In genomic region chr14:105096221-105096620, GRCm38 (mm10) we compare ENCODE assay signal across 14 mouse cellular contexts.
A peak's percentile ranks its signal among the peaks of the same experiment; 100 is the strongest.
DNase-seq lines count a peak whose midpoint lies in the region; ATAC-seq and TF ChIP-seq lines count a peak whose summit lies in the region.
"Had no signal": no experiment of that assay in that cellular context is flagged by ENCODE, and none has a peak within 500 bp of the region (broad histone marks: within the 10 kb centered on the region; RNA-seq: fewer than 3 reads in every experiment).

No protein-coding gene starts in this region.

- peak; percentile 16; the same call in 1 of the 2 replicates for TF ChIP-seq CTCF in forebrain, postnatal 0 days (IDR thresholded peaks at IDR 0.05; ENCODE audit: low read depth)

- DNase-seq in forebrain, postnatal 0 days, result no peak
- DNase-seq in forebrain, embryonic 11.5 days (ENCODE audit: low spot score), result no peak
- DNase-seq in lung, postnatal 14 days, result peak; percentile 8
- DNase-seq in lung, postnatal 4 days, result no peak
- DNase-seq in ZHBTc4 (ENCODE audit: low read depth, low spot score), result peak; percentile 71
- peak; percentile 5 for DNase-seq in splenic B cell, adult 2 months (ENCODE audit: low read depth, low spot score)
- DNase-seq in midbrain, embryonic 14.5 days, result no peak
- DNase-seq: cerebellum, postnatal 36 days had no signal

- no peak for ATAC-seq in forebrain, postnatal 0 days
- no peak for ATAC-seq in forebrain, embryonic 11.5 days (replicated peaks; ENCODE audit: low FRiP score)
- no peak for ATAC-seq in midbrain, embryonic 14.5 days (ENCODE audit: low FRiP score, low TSS enrichment)
- ATAC-seq in forebrain, embryonic 15.5 days (replicated peaks), result no peak
- ATAC-seq: forebrain, embryonic 14.5 days; midbrain, embryonic 15.5 days had no signal

- no peaks in the 10 kb centered on the region for H3K9me3 ChIP-seq in forebrain, postnatal 0 days (ENCODE audit: low read length)
- no peaks in the 10 kb centered on the region for H3K9me3 ChIP-seq in forebrain, embryonic 11.5 days (ENCODE audit: control insufficient read depth, low read length)
- H3K9me3 ChIP-seq in midbrain, embryonic 14.5 days (ENCODE audit: control insufficient read depth, low read length), result no peaks in the 10 kb centered on the region
- H3K9me3 ChIP-seq in forebrain, embryonic 15.5 days, result no peaks in the 10 kb centered on the region
- H3K9me3 ChIP-seq: hindbrain, embryonic 15.5 days; midbrain, embryonic 15.5 days; neural tube, embryonic 13.5 days had no signal

- WGBS in forebrain, postnatal 0 days, result 57% methylated on average over 3 of the region's 3 CpGs
- 57% methylated on average over 3 of the region's 3 CpGs for WGBS in forebrain, embryonic 11.5 days
- 62% methylated on average over 3 of the region's 3 CpGs for WGBS in midbrain, embryonic 14.5 days
- WGBS in forebrain, embryonic 15.5 days, result 54% methylated on average over 3 of the region's 3 CpGs

- H3K4me2 ChIP-seq in forebrain, postnatal 0 days (ENCODE audit: low read depth), result no peak overlapping the region
- no peak overlapping the region for H3K4me2 ChIP-seq in forebrain, embryonic 11.5 days (ENCODE audit: low read depth, low read length, severe bottlenecking)
- H3K4me2 ChIP-seq in midbrain, embryonic 14.5 days (ENCODE audit: low read length), result no peak overlapping the region
- H3K4me2 ChIP-seq in forebrain, embryonic 15.5 days (replicated peaks), result no peak overlapping the region
- H3K4me2 ChIP-seq: hindbrain, embryonic 15.5 days; midbrain, embryonic 15.5 days; neural tube, embryonic 13.5 days had no signal

- no peak overlapping the region for H3K9ac ChIP-seq in forebrain, postnatal 0 days
- H3K9ac ChIP-seq in forebrain, embryonic 11.5 days (ENCODE audit: low read length), result no peak overlapping the region
- H3K9ac ChIP-seq in midbrain, embryonic 14.5 days (replicated peaks; ENCODE audit: low read length), result no peak overlapping the region
- H3K9ac ChIP-seq in forebrain, embryonic 15.5 days (replicated peaks), result no peak overlapping the region
- H3K9ac ChIP-seq: hindbrain, embryonic 15.5 days; midbrain, embryonic 15.5 days; neural tube, embryonic 13.5 days had no signal

- H3K4me3 ChIP-seq in forebrain, postnatal 0 days (ENCODE audit: low read depth, low read length), result no peak overlapping the region
- no peak overlapping the region for H3K4me3 ChIP-seq in forebrain, embryonic 11.5 days (ENCODE audit: low read depth, low read length)
- H3K4me3 ChIP-seq in midbrain, embryonic 14.5 days (replicated peaks; ENCODE audit: low read depth, low read length), result no peak overlapping the region
- no peak overlapping the region for H3K4me3 ChIP-seq in forebrain, embryonic 15.5 days
- H3K4me3 ChIP-seq: hindbrain, embryonic 15.5 days; midbrain, embryonic 15.5 days; neural tube, embryonic 13.5 days had no signal

- H3K4me1 ChIP-seq in forebrain, postnatal 0 days (ENCODE audit: insufficient read depth), result no peaks in the 10 kb centered on the region
- H3K4me1 ChIP-seq in forebrain, embryonic 11.5 days (replicated peaks; ENCODE audit: control insufficient read depth, insufficient read depth, low read length), result no peaks in the 10 kb centered on the region
- H3K4me1 ChIP-seq in midbrain, embryonic 14.5 days (ENCODE audit: control insufficient read depth, insufficient read depth, low read length), result no peaks in the 10 kb centered on the region
- H3K4me1 ChIP-seq in forebrain, embryonic 15.5 days, result no peaks in the 10 kb centered on the region
- H3K4me1 ChIP-seq: hindbrain, embryonic 15.5 days; midbrain, embryonic 15.5 days; neural tube, embryonic 13.5 days had no signal

- H3K27ac ChIP-seq in forebrain, postnatal 0 days (ENCODE audit: low read depth, low read length), result no peak overlapping the region
- no peak overlapping the region for H3K27ac ChIP-seq in forebrain, embryonic 11.5 days (ENCODE audit: low read depth, low read length)
- H3K27ac ChIP-seq in midbrain, embryonic 14.5 days (replicated peaks; ENCODE audit: low read depth, low read length), result no peak overlapping the region
- no peak overlapping the region for H3K27ac ChIP-seq in forebrain, embryonic 15.5 days (replicated peaks)
- H3K27ac ChIP-seq: hindbrain, embryonic 15.5 days; kidney, postnatal 0 days; midbrain, embryonic 15.5 days; neural tube, embryonic 13.5 days had no signal

- H3K36me3 ChIP-seq in forebrain, postnatal 0 days (ENCODE audit: insufficient read depth), result no peaks in the 10 kb centered on the region
- H3K36me3 ChIP-seq in forebrain, embryonic 11.5 days (ENCODE audit: control insufficient read depth, insufficient read depth, low read length), result no peaks in the 10 kb centered on the region
- H3K36me3 ChIP-seq in splenic B cell, adult 2 months (ENCODE audit: control insufficient read depth, insufficient read depth, low read length, poor library complexity, severe bottlenecking), result no peaks in the 10 kb centered on the region
- no peaks in the 10 kb centered on the region for H3K36me3 ChIP-seq in midbrain, embryonic 14.5 days (ENCODE audit: control insufficient read depth, insufficient read depth, low read length)
- H3K36me3 ChIP-seq in forebrain, embryonic 15.5 days, result no peaks in the 10 kb centered on the region
- H3K36me3 ChIP-seq: hindbrain, embryonic 15.5 days; midbrain, embryonic 15.5 days; neural tube, embryonic 13.5 days had no signal

- H3K27me3 ChIP-seq in forebrain, postnatal 0 days (ENCODE audit: insufficient read depth, low read length), result no peaks in the 10 kb centered on the region
- no peaks in the 10 kb centered on the region for H3K27me3 ChIP-seq in forebrain, embryonic 11.5 days (ENCODE audit: control insufficient read depth, insufficient read depth, low read length)
- H3K27me3 ChIP-seq in splenic B cell, adult 2 months (ENCODE audit: control insufficient read depth, insufficient read depth, low read length, poor library complexity, severe bottlenecking), result no peaks in the 10 kb centered on the region; the same call in 1 of the 2 replicates
- H3K27me3 ChIP-seq in midbrain, embryonic 14.5 days (ENCODE audit: control insufficient read depth, insufficient read depth, low read length), result no peaks in the 10 kb centered on the region
- H3K27me3 ChIP-seq in forebrain, embryonic 15.5 days, result no peaks in the 10 kb centered on the region
- H3K27me3 ChIP-seq: hindbrain, embryonic 15.5 days; midbrain, embryonic 15.5 days; neural tube, embryonic 13.5 days had no signal

Comparison
In these comparisons a context has a peak if more than half of its experiments do, and no peak if none do; other contexts are left out.
1. DNase-seq: peak in lung, postnatal 14 days (single experiment), ZHBTc4 (single experiment) and splenic B cell, adult 2 months (single experiment); none in forebrain, postnatal 0 days (single experiment), forebrain, embryonic 11.5 days (single experiment), lung, postnatal 4 days (0 of 2) and midbrain, embryonic 14.5 days (single experiment).